Mouse (Mus musculus) hindbrain, embryonic 12.5 days (tissue): ENCODE measurements around the gene Slc22a16. TPM values are rescaled to one million over a fixed set of nuclear protein-coding genes. Genes with fewer than 3 reads are reported as not detected.

Source experiments
- ATAC-seq: fragments of 200-750 bp; cut with Nextera tagmentation; 2 replicates; pipeline ENCODE4 v1.8.0; 2017; ENCODE audit warnings: moderate TSS enrichment; ENCODE audit not compliant: low FRiP score
- H3K27ac ChIP-seq: fragments of 300-500 bp; sonication (generic); 2 replicates; pipeline ENCODE4 v1.5.1; 2016; ENCODE audit warnings: mild to moderate bottlenecking
- H3K27me3 ChIP-seq: fragments of 300-500 bp; sonication (generic); 2 replicates; pipeline ENCODE4 v1.6.1; 2016; ENCODE audit warnings: mild to moderate bottlenecking
- H3K36me3 ChIP-seq: fragments of 300-500 bp; sonication (generic); 2 replicates; pipeline ENCODE4 v1.6.1; 2016; ENCODE audit warnings: mild to moderate bottlenecking
- H3K4me1 ChIP-seq: fragments of 300-500 bp; sonication (generic); 2 replicates; pipeline ENCODE4 v1.6.1; 2016
- H3K4me2 ChIP-seq: fragments of 300-500 bp; sonication (generic); replicated peaks from 2 replicates; pipeline ENCODE4 v1.6.1; 2016; ENCODE audit warnings: mild to moderate bottlenecking
- H3K4me3 ChIP-seq: fragments of 300-500 bp; sonication (generic); 2 replicates; pipeline ENCODE4 v1.5.1; 2016; ENCODE audit warnings: mild to moderate bottlenecking
- H3K9ac ChIP-seq: fragments of 300-500 bp; sonication (generic); 2 replicates; pipeline ENCODE4 v1.6.1; 2016; ENCODE audit warnings: mild to moderate bottlenecking, moderate library complexity
- H3K9me3 ChIP-seq: fragments of 300-500 bp; sonication (generic); replicated peaks from 2 replicates; pipeline ENCODE4 v1.6.1; 2016; ENCODE audit warnings: mild to moderate bottlenecking
- WGBS: fragments of 180-500 bp; shearing (Covaris S2); methylation state at CpG from one replicate; pipeline ENCODE4 v1.1.7; 2016; 5-methylcytosine and 5-hydroxymethylcytosine counted together
- polyA plus RNA-seq: library from polyadenylated mRNA; unstranded; fragments of >200 nt; fragmentation: Nextera tagmentation; extraction: Ambion mirVana; gene quantifications from 2 replicates; pipeline ENCODE4 v1.2.1, GENCODE M21; 2016

The Slc22a16 gene
- polyA plus RNA-seq: not detected in 2 replicates

DNA sequence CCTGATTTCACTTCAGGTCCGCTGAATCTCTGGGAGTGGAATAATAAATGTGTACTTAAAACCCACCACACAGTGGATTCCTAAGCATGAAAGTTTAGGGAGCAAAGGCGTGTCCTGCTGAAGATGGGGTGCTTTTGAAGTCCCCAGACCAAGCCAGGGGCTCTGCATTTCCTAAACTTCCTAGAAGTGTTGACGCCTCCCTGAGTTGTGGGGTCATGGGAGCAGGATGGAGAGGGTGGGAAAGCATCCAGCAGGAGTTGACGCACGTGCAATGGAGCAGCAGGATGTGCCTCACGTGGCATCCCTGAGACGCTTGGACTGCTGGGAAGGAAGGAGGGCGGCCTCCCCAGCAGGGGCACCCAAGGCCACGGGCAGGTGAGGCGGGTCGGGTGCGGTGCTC lies at the start of gene Slc22a16:
TSS of gene Slc22a16 (plus strand) at position 301 of the 400 bp plus-strand sequence.
- WGBS: 93% methylated on average over 11 of the region's 12 CpGs
- H3K9ac ChIP-seq: no peak within 1 kb of the TSS
- H3K27me3 ChIP-seq: no peaks in the 10 kb centered on the region
- no peak for ATAC-seq
- H3K9me3 ChIP-seq: no peaks in the 10 kb centered on the region; the same call in 1 of the 2 replicates
- H3K4me1 ChIP-seq: no peaks in the 10 kb centered on the region
- H3K36me3 ChIP-seq: no peaks in the 10 kb centered on the region
- H3K4me2 ChIP-seq: no peak within 1 kb of the TSS
- no peak within 1 kb of the TSS for H3K27ac ChIP-seq
- H3K4me3 ChIP-seq: no peak within 1 kb of the TSS

DNA sequence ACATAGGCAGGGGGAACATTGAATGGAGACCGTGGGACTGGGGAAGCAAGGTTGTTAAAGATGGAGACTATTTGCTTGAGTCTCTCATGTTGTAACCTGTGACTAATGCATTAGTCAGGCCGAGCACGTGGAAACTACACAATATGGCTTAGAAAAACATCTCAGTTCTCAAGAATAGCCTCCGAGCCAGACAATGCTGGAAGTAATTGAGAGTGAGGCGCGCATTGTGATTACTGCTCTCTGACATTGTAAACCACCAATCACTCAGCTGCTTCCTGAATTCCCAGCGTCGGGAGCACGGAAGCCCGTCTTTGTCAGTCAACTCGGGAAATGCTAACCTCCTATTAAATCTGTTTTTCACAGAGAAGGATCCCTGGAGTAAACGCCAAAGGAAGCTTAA lies 48.6 kb upstream of the Slc22a16 start:
- H3K4me3 ChIP-seq: no peak overlapping the region
- peaks cover 20% of the 10 kb centered on the region for H3K4me1 ChIP-seq
- H3K9me3 ChIP-seq: no peaks in the 10 kb centered on the region
- no peaks in the 10 kb centered on the region for H3K36me3 ChIP-seq
- H3K27ac ChIP-seq: no peak overlapping the region
- no peak overlapping the region for H3K9ac ChIP-seq
- H3K27me3 ChIP-seq: no peaks in the 10 kb centered on the region
- peak; percentile 73 for ATAC-seq
- H3K4me2 ChIP-seq: peak overlapping the region; percentile 16
- WGBS: 6% methylated on average over 12 of the region's 12 CpGs

DNA sequence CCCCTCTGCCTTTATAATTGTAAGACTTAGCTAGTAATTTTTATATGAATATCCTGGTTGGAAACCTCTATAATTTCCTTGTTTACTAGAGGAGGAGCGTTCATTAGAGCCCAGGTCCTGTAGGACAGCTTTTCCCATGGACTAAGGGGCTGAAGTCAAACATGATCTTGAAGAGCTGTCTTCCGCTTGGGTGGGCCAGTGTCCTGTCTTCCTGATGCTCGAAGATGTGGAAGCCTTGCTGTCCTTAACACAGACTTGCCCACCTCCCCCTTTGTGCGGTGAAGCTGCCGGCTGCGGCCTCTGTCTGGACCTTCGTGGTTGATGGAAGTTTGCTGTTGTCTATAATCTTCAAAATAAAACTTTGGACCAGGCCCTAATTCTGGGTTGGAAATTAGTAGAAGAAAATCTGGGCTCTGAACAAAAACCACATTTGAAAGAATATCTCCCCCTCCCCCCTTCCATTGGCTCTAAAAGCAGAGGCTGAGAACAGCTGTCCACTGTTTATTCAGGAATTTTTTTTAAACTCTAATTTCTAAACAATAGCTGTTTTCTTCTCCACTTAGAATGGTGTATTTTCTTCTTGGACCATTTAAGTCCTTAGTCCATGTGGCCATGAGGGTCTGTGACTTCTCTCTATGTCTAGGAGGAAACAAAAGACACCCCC lies 46.7 kb upstream of the Slc22a16 start:
- H3K4me1 ChIP-seq: peaks cover 19% of the 10 kb centered on the region

DNA sequence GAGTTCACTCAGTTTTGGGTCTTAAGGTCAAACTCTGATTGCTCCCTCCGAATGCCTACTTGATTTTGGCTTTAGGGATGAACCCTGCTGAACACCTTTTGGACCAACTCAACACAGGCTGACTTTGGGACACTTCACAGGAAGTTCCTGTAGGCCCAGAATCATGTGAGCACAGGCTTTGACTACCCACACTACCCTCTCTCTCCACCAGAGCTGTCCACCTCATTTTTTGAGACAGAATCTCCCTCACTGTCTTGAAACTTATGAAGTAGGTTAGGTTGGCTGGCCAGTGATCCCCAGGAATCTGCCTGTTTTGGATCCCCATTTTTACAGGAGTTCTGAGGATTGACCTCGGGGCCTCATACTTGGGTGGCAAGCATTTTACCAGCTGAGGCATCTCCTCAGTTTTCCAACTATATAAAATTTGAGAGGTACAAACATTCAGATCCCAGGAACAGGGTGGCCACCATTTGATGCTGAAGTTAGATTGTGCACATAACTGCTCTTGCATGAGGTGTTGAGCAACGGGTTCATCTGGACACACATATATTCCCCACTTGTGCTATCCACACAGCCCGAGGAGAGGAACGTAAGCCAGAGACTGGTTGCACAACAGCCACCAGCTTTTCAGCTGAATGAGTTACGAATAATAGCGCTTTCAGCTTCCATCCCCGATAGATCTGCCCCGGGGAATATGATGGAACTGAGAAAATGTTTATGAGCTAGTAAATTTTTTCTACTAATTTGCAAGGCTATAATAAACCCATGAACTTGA lies 45.9 kb upstream of the Slc22a16 start:
- Histone ChIP-seq H3K27ac (no peak overlapping the region), H3K4me3 (no peak overlapping the region), H3K9me3 (no peaks in the 10 kb centered on the region), H3K27me3 (no peaks in the 10 kb centered on the region), H3K4me1 (peaks cover 16% of the 10 kb centered on the region), H3K36me3 (no peaks in the 10 kb centered on the region), H3K9ac (no peak overlapping the region), H3K4me2 (no peak overlapping the region)
- no peak for ATAC-seq
- WGBS: 75% methylated on average over 9 of the region's 9 CpGs

More for the DNA sequence above, 46.7 kb upstream of the Slc22a16 start:
- no peaks in the 10 kb centered on the region for H3K27me3 ChIP-seq
- H3K9ac ChIP-seq: no peak overlapping the region
- no peak overlapping the region for H3K27ac ChIP-seq
- 57% methylated on average over 7 of the region's 7 CpGs for WGBS
- H3K9me3 ChIP-seq: no peaks in the 10 kb centered on the region
- H3K36me3 ChIP-seq: no peaks in the 10 kb centered on the region
- no peak for ATAC-seq
- no peak overlapping the region for H3K4me2 ChIP-seq
- no peak overlapping the region for H3K4me3 ChIP-seq

DNA sequence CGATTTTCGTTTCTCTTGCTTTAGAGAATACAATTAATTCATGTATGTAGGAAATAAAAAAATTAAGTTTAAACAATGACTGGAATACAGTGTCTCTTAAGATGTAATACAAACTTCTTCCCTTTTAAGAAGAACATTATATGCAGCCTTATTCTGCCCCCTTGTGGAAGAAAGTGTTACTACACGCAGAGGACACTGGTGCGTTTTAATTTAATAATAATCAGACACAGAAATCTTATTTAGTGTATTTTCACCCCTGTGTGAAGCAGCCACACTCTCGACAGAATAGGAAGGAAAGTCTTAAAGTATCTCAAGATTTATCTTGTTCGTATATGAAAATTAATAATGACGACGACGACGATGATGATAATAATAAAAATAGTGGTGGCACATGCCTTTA lies 45.1 kb upstream of the Slc22a16 start:
- H3K36me3 ChIP-seq: no peaks in the 10 kb centered on the region
- peaks cover 16% of the 10 kb centered on the region for H3K4me1 ChIP-seq
- no peak for ATAC-seq
- H3K9ac ChIP-seq: no peak overlapping the region
- H3K27ac ChIP-seq: no peak overlapping the region
- H3K9me3 ChIP-seq: no peaks in the 10 kb centered on the region
- no peak overlapping the region for H3K4me3 ChIP-seq
- no peaks in the 10 kb centered on the region for H3K27me3 ChIP-seq
- H3K4me2 ChIP-seq: no peak overlapping the region
- 29% methylated on average over 10 of the region's 10 CpGs for WGBS

DNA sequence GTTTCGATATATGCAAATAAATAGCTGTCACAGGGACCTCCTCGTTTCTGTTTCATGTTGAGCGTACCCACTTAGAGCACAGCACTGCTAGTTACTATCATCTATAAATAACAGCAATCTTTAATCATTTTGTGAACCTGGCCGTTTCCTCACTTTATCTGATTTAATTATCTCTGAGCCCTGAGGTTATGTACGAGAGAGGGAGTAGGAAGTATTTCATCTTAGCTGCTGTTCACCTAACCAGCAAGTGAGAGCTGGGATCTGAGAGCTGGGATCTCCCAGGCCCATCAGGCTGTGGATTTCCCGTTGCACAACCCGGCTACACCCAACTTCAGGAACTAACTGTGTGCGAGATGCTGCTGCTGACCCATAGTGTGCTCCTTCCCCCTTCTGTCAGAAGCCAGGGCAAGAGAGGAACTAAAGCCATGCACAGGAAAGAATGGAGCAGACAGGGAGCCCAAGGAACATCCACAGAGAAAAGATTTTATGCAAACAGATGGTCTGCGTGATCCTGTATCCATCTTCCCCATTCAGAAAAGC lies 44.5 kb upstream of the Slc22a16 start:
- H3K4me1 ChIP-seq: peaks cover 16% of the 10 kb centered on the region
- WGBS: 75% methylated on average over 9 of the region's 9 CpGs
- H3K27me3 ChIP-seq: no peaks in the 10 kb centered on the region
- ATAC-seq: no peak
- H3K4me2 ChIP-seq: no peak overlapping the region
- no peaks in the 10 kb centered on the region for H3K36me3 ChIP-seq
- no peak overlapping the region for H3K9ac ChIP-seq
- no peaks in the 10 kb centered on the region for H3K9me3 ChIP-seq
- H3K4me3 ChIP-seq: no peak overlapping the region
- H3K27ac ChIP-seq: no peak overlapping the region

DNA sequence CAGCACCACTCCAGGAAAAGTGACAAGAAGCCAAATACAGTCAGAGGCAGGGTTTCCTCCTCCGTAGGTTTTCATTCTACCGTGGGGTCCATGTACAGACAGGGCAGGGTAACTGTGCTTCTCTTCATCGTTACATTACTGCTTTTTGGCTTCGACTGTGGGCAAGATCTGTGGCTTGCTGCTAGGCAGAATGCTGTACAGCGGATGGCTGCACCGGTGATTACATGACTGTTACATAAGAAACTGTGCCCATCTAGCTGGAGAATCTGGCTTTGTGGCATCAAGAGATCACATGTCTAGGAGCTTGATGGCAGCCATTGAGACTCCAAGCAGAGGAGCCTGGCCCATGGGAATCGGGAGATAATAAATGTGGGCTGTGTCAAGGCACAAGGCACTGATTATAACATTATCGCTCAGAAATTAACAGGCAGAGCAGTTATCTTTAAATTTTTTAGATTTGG lies 43.8 kb upstream of the Slc22a16 start:
- ATAC-seq: no peak
- no peaks in the 10 kb centered on the region for H3K9me3 ChIP-seq
- no peak overlapping the region for H3K27ac ChIP-seq
- 85% methylated on average over 8 of the region's 8 CpGs for WGBS
- H3K4me2 ChIP-seq: no peak overlapping the region
- no peak overlapping the region for H3K4me3 ChIP-seq
- no peak overlapping the region for H3K9ac ChIP-seq
- peaks cover 14% of the 10 kb centered on the region for H3K4me1 ChIP-seq
- no peaks in the 10 kb centered on the region for H3K27me3 ChIP-seq
- H3K36me3 ChIP-seq: no peaks in the 10 kb centered on the region

DNA sequence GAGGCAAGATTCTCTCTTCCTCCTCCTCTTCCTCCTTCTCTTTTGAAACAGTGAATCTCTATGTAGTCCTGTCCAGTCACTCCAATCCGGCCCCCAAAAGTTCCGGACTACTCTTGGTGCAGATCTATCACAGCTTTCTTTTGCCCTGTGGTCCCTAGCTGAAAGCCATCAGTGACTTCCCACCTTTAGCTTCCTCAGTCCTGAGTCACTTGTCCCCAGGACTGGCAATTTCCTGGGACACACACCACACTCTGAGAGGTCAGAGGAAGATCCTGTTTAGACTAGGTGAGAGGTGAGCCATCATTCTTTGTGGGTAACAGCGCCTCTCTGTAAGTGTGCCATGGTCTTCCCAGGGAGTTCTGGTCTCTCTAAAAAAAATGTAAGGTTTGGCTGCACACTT lies 43.1 kb upstream of the Slc22a16 start:
- H3K4me1 ChIP-seq: peaks cover 8% of the 10 kb centered on the region
- H3K27ac ChIP-seq: no peak overlapping the region
- no peaks in the 10 kb centered on the region for H3K27me3 ChIP-seq
- H3K9me3 ChIP-seq: 0 out of 2 replicates have a peak, but pooled peaks cover 4% of the 10 kb centered on the region
- no peak overlapping the region for H3K4me3 ChIP-seq
- H3K9ac ChIP-seq: no peak overlapping the region
- no peak for ATAC-seq
- no peak overlapping the region for H3K4me2 ChIP-seq
- no peaks in the 10 kb centered on the region for H3K36me3 ChIP-seq
- WGBS: 85% methylated on average over 3 of the region's 3 CpGs

DNA sequence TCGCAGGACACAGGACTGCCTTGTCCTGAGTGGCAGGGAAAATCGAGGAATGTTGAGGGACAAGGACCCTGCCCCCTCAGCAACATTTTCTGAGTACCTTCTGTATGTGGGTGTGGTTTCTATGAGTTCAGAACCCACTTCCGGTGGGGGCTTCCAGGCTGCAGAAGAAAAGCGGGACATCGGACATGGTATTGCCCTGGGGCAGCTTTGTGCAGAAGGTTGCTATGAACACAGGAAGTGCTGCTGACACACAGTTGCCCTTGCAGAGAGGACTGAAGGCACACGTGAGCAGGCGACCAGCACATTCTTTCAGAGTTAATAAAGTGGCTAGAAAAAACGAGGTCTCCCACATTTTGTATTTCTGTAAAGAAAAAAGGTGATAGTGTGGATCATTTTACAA lies 42.6 kb upstream of the Slc22a16 start:
- Histone ChIP-seq H3K9me3 (0 out of 2 replicates have a peak, but pooled peaks cover 6% of the 10 kb centered on the region), H3K4me1 (0 out of 2 replicates have a peak, but pooled peaks cover 5% of the 10 kb centered on the region), H3K4me3 (no peak overlapping the region), H3K9ac (no peak overlapping the region), H3K36me3 (no peaks in the 10 kb centered on the region), H3K4me2 (no peak overlapping the region), H3K27ac (no peak overlapping the region), H3K27me3 (no peaks in the 10 kb centered on the region)
- ATAC-seq: no peak
- WGBS: 48% methylated on average over 8 of the region's 8 CpGs

DNA sequence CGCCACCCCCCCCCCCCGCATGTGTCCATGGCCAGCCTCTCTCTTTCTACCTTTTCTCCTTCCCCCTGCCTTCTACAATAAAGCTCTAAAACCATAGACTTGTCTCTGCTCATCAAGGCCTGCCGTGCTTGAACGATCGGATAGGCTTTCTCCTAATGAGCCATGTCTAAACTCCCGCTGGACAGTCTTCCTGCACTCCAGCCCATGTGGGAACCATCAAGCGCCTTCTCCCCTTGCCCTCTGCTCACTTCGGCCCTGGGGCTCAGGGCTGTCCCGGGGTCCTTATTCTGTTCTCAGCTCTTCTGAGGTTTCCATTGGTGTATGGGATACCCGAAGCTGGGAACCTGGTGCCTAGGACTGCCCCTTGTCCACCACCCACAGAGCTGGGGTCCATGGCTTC lies 41.5 kb upstream of the Slc22a16 start:
- 0 out of 2 replicates have a peak, but pooled peaks cover 3% of the 10 kb centered on the region for H3K4me1 ChIP-seq
- H3K4me2 ChIP-seq: no peak overlapping the region
- peaks cover 6% of the 10 kb centered on the region; the same call in 1 of the 2 replicates for H3K9me3 ChIP-seq
- 41% methylated on average over 8 of the region's 10 CpGs for WGBS
- no peaks in the 10 kb centered on the region for H3K36me3 ChIP-seq
- H3K27me3 ChIP-seq: no peaks in the 10 kb centered on the region
- no peak overlapping the region for H3K4me3 ChIP-seq
- H3K9ac ChIP-seq: no peak overlapping the region
- no peak overlapping the region for H3K27ac ChIP-seq
- ATAC-seq: no peak

DNA sequence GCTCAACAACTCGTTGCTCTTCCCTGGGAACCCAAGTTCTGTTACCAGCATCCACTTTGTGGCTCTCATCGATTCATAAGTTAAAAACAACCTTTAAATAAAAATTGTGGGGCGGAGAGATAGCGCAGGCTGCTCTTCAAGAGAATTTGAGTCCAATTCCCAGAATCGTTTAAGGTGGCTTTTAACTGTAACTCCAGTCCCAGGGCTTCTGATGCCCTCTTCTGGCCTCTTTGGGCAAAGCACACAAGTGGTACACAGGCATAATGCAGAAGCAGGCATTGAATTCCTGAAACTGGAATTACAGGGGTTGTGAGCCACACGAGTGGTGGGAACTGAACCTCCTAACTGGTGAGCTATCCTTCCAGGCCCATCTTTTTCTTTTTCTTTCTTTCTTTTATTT lies 40.5 kb upstream of the Slc22a16 start:
- Histone ChIP-seq H3K27me3 (no peaks in the 10 kb centered on the region), H3K9ac (no peak overlapping the region), H3K4me2 (no peak overlapping the region), H3K4me1 (no peaks in the 10 kb centered on the region), H3K4me3 (no peak overlapping the region), H3K27ac (no peak overlapping the region), H3K9me3 (peaks cover 6% of the 10 kb centered on the region; the same call in 1 of the 2 replicates), H3K36me3 (no peaks in the 10 kb centered on the region)
- ATAC-seq: no peak
- WGBS: 63% methylated on average over 6 of the region's 6 CpGs

DNA sequence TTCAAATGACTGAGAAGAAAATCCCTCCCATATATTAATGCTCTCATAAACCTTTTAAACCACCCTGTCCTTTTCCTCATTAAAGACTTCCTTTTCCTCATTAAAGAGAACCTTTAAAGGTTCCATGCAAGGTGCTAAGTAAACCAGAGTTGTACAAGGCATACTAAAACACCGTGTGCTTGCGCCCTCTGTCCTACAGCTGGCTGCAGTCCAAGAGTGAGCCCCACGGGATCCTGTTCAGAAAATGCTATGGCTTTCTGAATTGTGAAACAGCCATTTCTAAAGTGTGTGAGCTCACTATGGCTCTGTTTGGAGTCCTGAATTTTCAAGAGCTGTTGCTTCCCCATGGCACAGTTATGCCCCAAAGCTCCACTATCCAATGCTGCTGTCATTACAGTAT lies 39.5 kb upstream of the Slc22a16 start:
- Histone ChIP-seq H3K27me3 (no peaks in the 10 kb centered on the region), H3K27ac (no peak overlapping the region), H3K9me3 (peaks cover 6% of the 10 kb centered on the region; the same call in 1 of the 2 replicates), H3K4me1 (no peaks in the 10 kb centered on the region), H3K4me3 (no peak overlapping the region), H3K9ac (no peak overlapping the region), H3K36me3 (no peaks in the 10 kb centered on the region), H3K4me2 (no peak overlapping the region)
- no peak for ATAC-seq
- 78% methylated on average over 3 of the region's 3 CpGs for WGBS
